Mouse (Mus musculus) retina, postnatal 7 days (tissue): ENCODE measurements around the gene Ylpm1.

Experiments used
- DNase-seq: peaks from one replicate; pipeline ENCODE4 v3.0.0-alpha.2; 2012; ENCODE audit warnings: low read depth, low spot score

Ylpm1 gene

DNA sequence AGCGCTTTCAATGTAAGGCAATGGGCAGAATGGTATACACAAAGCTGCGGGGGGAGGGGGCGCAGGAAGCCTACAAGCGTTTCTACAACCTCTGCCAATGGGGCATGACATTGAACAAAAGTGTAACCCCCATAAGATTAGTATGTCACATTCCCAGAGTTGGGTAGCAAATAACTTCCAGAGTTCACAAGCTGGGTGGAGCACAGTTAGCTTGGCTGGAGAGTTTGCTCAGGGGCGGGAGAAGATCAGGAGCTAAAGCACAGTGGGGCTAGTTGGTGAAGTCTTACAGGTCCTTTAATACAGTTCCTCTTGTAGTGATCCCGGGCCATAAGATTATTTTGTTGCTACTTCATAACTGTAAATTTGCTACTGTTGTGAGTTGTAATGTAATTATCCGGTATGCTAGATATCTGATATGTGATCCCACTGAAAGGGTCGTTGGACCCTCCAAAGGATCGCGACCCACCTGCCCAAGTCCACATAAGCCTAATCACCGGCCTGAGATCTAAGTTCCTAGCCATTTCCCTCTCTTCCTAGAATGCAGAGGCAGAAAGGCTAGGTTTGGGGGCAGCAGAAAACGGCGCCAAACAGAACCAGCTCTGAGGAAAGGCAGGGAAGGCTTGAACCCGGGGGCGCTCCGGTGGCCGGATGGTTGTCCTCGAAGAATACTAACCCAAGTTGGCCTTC is 114.0 kb downstream of the Ylpm1 start:
- DNase-seq, result no peak

- DNase-seq, result peak; percentile 72
Measured at GRCm38 (mm10) chr12:85110698-85111592, 114.8 kb downstream of the Ylpm1 start, which contains the start of the genes Prox2 and Dlst. Gene Prox2, minus strand, starts transcription at chr12:85110759. Gene Dlst, plus strand, starts transcription at chr12:85110833.

DNA sequence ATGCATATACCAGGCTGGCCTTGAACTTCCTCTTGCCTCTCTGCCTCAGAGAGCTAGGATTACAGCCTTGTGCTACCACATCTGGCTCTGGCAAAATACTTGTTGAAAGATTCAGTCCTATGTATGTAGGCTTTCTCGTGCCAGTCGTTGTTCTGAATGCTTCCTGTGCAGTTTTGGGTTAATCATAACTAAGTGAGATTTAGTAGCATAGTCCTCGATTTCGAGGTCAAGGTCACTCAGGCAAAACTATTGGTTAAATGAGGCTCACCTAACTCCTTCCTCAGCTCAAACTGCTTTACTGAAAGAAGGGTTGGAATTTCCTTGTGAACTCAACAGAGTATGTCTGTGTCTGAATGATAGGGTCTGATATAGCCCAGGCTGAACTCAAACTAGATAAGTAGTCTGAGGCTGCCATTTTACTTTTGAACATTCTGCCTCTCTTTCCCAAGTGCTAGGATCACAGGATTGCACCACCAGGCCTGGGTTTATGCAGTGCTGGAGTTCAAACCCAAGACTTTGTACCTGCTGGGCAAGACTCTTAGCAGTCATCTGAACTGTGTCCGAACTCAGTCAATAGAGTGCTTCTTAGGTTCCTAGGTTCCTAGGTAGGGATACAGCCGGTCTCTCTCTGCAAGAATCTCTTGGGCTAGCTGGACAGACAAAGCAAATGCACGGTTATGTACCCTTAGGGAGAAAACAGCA is 116.6 kb downstream of the Ylpm1 start:
- DNase-seq, result no peak

- DNase-seq, result no peak
Measured at GRCm38 (mm10) chr12:85113337-85113736, 117.2 kb downstream of the Ylpm1 start.

GRCm38 (mm10) chr12:85113917-85114316 is 117.8 kb downstream of the Ylpm1 start:
- no peak for DNase-seq

DNA sequence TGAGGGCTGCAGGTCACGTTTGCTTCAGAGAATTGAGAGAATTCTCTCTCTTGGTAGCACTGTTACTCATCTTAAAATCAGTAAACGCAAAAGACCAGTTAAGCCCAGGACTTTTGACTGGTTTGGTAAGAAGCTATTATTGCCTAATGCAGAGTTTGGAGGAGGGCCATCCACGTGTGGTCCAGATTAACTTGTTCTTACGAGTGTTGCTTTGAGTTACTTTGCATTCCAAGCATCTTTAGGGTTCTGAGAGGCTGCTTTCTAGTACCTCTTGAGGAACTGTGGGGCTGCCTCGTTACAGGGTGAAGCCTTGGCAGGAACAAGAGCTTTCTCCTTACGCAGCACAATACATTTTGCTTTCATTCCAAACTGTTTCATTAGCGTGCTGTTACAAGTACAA is 119.6 kb downstream of the Ylpm1 start:
- no peak for DNase-seq
